Mouse (Mus musculus): ENCODE results near the gene H2-T3.
"Not testable (repeated sequence)": the region's sequence is repeated elsewhere in the genome, so short reads cannot be mapped to it uniquely, and the experiment has no call there.

Gene H2-T3

DNA sequence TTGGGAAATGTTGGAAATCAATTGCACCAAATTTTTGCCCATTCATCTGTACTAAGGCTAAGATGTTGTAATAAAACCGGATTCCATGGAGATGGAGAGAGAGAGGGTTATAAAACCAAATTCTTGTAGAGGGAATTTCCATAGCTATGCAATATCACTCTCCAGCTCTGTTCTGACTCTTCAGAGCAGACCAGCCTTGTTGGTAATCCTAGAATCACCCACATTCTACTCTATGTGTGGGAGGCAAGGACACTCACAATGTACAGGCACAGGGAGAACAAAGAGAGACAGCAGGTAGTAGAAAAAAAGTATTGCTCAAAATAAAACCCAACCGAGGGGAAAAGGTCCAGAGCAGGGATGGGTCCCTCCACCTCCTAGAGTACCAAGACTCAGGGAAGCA, 14.0 kb downstream of the H2-T3 start:
- not testable (repeated sequence) for DNase-seq

DNA sequence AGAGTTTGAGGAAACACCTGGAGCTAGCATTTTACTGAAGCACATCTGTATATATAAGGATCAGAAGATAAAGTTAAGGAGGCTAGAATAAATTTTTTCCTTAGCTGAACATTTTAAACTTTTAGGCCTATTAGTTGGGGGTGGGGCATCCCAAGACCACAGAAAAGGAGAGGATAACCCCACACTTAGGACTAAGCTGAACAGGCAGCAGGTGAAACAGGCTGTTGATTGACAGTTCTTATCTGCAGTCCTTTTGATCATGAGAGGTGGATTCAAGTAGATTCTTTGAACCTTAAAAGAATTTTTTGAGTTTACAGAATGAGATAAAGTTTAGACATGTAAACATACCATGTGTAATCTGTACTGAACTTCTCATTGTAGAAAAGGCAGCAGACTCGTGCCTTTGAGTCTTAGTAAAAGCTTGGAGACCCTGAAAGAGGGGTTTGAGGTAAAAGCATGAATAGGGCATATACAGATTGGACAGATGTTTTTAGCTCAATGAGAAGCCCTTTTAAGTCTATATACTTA, 19.7 kb downstream of the H2-T3 start:
- no peak for DNase-seq

DNA sequence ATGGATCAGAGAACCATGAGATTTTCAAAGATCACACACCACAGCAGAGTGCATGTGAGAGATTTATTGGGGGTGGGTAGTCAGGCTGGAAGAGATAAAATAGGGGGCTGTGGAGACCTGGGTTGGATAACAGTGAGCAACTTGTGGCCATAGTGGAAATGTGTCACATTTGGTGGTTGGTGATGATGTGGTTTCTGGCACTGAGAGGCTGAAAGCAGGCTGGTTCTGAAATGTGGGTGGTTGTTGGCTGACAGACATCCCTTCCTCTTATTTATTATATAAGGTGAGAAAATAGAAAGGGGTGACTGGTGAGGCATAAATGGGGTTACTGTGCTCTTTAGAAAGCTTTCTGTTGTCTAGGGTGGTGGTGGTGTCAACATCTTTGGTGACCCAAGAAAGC, 20.3 kb downstream of the H2-T3 start:
- no peak for DNase-seq

DNA sequence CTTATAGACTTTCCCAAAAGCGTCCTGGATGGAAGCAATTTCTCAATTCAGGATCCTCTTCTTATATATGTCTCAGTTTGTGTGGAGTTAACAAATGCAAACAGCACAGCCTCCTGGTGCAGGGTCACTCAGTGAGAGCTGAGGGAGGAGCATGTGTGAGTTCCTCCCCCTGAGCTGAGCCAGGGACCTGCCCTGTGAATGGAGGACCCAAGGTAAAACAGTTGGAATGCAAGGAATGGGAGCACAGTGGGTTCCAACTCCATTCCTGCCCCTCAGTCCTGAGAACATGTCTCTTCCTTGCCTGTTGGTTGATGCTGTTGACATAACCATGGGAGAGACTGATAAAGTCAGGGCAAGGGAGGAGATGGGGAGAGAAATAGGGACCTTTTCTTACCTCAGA, 21.0 kb downstream of the H2-T3 start:
- DNase-seq, result not testable (repeated sequence)

DNA sequence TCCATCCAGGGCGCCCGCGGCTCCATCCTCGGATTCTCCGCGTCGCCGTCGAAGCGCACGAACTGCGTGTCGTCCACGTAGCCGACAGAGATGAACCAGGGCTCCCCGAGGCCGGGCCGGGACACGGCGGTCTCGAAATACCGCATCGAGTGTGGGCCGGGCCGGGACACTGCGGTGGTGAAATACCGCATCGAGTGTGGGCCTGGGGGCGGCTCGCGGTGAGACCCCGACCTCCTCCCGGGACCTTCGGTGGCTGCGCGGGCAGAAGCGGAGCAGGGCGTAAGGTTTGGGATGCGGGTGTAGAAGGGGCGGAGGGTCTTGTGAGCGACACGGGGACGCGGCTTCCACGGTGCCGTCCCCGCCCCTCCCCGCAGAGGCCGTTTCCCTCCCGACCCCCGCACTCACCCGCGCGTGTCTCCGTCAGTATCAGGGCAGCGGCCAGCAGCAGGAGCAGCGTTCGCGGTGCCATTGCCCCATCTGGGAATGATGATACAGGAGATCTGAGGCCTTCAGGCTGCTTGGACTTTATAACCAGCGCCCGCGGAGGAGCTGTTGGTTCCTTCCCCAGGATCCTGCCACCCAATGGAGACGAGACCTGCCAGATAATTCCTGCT, 21.9 kb downstream of the H2-T3 start, which contains the start of gene Gm8909:
TSS of gene Gm8909 (minus strand) at position 499 of the 614 bp plus-strand sequence.
- DNase-seq, result no peak

DNA sequence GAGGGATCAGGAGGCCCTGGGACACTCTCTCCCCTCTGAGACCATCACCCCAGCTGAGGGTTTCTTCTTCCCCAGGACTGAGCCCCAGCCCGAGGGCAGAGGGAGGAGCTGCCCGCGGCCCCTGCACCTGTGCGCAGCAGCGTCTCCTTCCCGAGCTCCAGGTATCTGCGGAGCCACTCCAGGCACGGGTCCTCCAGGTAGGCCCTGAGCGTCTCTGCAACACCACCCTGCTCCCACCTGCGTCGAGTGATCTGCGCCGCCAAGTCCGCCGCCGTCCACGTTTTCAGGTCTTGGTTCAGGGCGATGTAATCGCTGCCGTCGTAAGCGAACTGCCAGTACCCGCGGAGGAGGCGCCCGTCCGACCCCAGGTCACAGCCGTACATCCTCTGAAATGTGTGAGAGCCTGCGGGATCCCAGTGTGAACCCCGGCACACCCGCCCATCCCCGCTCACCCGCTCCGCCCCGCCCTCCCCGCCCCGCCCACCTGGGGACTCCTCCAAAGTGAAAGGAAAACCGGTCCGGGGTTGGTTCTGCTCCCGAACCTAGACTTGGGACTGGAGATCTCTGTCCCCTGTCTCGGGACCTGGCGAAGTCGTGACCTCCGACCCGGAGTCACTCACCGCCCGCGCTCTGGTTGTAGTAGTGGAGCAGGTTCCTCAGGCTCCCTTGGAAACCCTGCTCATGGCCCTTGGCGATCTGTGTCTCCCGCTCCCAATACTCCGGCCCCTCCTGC, 22.6 kb downstream of the H2-T3 start:
- no peak for DNase-seq

DNA sequence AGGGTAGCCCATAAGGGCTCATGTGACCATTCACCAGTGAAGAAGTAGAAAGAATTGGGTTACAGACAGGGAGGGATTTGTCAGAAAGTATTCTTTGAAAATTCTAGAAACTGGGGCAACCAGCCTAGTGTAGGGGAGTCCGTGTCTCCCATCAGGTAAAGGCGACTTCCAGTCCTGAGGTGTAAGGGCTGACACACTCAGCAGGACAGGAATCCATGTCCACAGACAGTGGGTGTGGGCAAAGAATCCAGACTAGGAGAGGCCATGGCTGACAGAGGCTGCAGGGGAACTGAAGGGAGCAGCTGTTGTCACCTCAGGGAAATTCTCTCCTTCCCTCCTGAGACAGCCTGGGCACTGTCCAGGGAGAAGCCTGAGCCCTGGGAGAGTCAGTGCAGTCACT, 23.2 kb downstream of the H2-T3 start:
- DNase-seq, result not testable (repeated sequence)

DNA sequence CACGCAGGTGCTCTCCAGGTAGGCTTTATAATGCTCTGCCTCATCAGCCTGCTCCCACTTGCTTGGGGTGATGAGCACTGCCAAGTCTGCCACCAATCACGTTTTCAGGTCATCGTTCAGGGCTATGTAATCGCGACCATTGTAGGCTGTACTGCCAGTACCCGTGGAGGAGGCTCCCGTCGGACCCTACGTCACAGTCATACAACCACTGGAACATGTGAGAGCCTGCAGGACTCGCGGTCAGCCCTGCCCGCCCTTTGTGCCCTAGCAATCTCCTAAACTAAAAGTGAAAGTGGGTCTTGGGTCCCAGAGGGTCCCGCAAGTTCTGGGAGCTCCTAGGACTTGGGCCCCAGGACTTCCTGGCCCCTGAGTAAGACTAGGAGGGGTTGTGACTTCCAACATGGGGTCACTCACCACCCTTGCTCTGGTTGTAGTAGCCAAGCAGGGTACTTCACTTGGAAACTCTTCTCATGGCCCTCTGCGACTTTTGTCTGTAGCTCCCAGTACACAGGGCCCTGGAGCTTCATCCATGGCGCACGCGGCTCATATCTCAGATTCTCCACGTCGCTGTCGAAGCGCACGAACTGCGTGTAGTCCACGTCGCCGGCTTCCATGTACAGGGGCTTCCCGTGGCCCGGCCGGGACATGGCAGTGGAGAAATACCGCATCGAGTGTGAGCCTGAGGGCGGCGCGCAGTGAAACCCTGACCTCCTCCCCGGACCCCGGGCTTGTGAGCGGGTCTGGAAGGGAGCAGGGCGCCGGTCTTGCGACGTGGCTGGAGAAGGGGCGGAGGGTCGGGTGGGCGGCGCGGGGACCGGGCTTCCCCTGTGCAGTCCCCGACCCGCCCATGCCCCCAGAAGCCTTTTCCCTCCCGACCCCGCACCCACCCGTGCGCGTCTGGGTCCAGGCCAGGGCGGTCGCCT, 28.7 kb downstream of the H2-T3 start:
- no peak for DNase-seq

DNA sequence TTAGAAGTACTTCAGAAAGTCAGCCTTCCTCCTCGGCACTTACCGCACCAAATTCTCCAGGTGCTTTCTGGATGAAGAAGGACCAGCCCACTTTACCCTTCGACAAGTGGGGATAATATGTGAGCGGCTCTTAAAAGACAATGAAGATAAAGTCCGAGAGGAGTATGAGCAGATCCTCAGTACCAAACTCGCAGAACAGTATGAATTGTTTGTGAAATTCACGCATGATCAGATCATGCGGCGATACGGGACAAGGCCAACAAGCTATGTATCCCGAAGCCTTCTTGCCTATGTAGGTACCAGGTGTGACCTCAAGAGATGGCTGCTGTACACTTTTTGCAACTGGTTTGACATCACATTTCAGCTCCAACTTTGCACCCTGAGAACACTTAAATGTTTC, 31.8 kb downstream of the H2-T3 start:
- DNase-seq, result not testable (repeated sequence)

DNA sequence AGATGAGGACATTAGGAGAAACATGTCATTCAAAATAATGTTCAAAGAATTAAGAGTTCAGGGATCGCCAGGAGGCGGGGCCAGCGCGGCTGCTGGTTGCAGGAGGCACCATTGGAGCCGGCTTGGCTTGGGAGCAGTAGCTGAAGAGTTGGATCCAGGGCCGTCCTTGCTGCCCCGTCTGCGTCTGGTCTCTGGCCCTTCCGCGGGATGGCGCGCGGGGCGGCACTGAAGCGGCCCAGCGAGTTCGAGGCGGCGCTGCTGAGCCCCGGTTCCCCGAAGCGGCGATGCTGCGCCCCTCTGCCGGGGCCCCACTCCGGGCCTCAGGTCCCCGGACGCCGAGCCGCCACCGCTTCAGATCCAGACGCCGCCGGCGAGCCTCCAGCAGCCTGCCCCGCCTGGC, 32.3 kb downstream of the H2-T3 start:
- not testable (repeated sequence) for DNase-seq

DNA sequence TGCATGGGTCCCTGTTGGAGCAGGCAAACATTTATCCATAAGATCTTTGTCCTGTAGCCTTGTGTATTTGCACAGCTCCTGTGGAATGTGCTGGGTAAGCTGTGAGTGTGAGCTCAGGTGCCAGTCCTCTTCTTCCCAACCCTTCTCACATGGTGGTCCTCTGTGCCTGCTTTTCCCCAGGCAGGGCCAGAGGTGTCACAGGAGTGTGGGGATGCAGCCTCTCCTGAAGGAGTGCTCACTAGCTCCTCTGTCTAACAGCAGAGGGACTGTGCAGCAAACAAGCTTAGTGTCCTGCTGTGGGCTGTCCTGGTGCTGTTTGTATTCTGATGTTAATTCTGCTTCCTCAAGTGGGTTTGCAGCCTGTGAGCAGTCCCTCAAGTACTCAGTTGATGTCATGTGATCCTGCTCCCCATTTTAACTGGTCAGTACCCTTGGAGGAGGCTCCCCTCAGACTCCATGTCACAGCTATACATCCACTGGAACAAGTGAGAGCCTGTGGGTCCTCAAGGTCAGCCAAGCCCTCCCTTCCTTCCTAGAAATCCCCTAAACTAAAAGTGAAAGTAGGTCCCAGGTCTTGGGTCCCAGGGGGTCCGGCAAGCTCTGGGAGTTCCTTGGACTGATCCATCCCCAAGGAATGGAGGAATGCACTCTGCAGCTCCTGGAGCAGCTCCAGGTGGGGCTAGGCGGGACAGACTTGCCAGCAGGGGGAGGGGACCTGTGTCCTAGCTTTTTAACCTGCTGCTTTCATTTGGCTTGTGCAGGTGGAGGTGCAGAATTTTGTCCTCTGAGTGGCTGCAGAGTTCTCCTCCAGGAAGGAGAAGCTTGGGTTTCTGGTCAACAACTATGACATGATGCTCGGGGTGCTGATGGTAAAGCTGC, 35.6 kb downstream of the H2-T3 start:
- DNase-seq, result no peak

DNA sequence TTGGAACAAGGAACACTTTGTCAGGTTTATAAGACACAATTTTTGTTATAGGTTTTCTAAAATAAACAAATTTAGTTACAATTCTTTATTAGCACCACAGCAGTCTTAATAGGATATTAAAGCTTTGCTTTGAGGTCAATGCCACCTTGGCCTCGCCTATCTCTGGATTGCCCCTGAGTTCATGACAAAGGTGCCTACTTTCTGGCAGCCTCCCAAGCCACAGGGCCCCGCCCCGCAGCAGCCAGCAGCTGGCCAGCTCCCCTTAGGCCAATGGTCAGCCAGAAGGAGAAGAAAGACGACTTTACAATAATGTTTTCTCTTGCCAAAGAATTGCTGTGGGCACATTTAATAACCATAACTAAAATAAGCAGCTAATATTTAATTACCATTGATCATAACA, 38.9 kb downstream of the H2-T3 start:
- DNase-seq, result not testable (repeated sequence)

DNA sequence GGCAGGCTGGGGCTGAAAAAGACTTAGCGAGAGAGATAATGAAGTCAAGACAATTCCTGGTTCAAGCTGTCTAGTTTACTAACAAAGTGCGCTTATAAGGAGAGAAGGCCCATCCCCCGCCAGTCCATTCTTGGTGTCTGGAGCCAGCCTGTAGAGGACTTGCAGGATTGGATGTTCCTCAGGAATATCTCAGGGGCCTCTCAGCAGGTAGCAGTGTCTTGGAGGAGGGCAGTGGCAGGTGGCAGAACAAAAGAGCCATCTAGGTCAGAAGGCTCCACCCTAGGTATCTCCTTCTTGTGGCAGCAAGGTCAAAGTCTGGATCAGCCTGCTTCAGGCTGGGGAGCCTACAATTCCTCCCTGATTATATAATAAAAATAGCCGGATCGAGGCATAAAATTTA, 41.6 kb downstream of the H2-T3 start:
- DNase-seq, result not testable (repeated sequence)

DNA sequence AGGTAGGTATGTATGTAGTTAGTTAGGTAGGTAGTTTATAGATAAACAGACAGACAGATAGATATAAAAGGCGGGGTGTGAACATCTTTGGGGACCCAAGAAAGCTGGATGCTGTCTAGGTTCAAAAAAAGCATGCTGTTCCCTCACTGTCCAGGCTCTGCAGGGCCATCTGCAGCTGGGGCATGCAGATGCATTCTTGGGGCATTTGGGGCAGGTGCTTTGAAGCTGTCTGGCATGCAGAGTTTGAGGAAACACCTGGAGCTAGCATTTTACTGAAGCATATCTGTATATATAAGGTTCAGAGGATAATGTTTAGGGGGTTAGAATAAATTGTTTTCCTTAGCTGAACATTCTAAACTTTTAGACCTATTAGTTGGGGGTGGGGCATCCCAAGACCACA, 43.1 kb downstream of the H2-T3 start:
- not testable (repeated sequence) for DNase-seq

DNA sequence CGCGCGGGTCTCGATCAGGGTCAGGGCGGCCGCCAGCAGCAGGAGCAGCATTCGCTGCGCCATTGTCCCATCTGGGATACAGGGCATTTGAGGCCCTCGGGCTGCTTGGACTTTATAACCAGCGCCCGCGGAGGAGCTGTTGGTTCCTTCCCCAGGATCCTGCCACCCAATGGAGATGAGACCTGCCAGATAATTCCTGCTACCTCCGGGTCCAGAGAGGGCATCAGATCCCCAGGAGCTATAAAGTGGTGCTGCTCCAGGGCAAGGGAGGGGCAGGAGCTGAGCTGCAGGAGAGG, 44.3 kb downstream of the H2-T3 start:
- DNase-seq, result not testable (repeated sequence)

DNA sequence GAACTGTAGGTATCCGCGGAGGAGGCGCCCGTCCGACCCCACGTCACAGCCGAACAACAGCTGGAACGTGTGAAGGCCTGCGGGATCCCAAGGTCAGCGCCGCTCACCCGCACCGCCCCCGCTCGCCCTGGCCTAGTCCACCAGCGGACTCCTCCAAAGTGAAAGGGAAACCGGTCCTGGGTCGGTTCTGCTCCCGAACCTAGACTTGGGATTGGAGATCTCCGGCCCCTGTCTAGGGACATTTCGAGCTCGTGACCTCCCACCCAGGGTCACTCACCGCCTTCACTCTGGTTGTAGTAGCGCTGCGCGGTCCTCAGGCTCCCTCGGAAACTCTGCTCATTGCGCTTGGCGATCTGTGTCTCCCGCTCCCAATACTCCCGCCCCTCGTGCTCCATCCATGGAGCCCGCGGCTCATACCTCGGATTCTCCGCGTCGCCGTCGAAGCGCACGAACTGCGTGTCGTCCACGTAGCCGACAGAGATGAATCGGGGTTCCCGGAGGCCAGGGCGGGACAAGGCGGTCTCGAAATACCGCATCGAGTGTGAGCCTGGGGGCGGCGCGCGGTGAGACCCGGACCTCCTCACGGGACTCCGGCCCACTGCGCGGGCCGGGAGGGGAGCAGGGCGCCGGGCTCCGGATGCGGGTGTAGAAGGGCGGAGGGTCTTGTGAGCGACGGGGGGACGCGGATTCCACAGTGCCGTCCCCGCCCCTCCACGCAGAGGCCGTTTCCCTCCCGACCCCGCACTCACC, 44.8 kb downstream of the H2-T3 start:
- no peak for DNase-seq

DNA sequence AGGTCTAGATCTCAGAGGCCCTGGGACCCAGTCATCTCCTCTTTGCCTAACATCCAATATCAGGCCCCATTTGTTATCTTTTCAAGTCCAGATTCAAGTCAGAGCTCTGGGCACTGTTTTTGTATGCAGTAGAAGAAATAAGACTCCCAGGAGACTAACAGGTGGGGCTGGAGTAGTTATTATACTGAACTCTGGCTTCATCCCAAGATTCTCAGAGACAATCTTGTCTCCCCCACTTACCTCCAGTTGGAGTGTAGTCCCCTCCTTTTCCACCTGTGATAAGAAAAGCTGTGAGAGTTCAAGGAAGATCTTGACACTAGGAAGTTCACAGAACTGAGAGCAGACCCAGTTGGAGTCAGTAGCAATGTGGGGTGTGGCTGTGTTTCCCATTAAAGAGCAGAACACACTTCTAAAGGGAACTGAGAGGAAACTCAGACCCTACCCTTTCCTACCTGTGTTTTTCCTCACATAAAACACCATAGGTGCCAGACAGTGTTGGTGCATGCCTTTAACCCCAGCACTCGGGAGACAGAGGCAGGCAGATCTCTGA, 53.7 kb downstream of the H2-T3 start:
- DNase-seq, result not testable (repeated sequence)

Data from right cerebral cortex, postnatal 14 days (tissue).